Mouse (Mus musculus) frontal cortex, postnatal 25 days (tissue): ENCODE measurements around the gene Acat3.
A peak's percentile ranks its signal among the peaks of the same experiment; 100 is the strongest.
"Not testable (repeated sequence)": the region's sequence is repeated elsewhere in the genome, so short reads cannot be mapped to it uniquely, and the experiment has no call there.

Experiments used
- DNase-seq, 2 experiments: peaks; one replicate each; pipeline ENCODE4 v3.0.0; 2022; ENCODE audit warnings: low spot score in 2 of 2

Gene Acat3

DNA sequence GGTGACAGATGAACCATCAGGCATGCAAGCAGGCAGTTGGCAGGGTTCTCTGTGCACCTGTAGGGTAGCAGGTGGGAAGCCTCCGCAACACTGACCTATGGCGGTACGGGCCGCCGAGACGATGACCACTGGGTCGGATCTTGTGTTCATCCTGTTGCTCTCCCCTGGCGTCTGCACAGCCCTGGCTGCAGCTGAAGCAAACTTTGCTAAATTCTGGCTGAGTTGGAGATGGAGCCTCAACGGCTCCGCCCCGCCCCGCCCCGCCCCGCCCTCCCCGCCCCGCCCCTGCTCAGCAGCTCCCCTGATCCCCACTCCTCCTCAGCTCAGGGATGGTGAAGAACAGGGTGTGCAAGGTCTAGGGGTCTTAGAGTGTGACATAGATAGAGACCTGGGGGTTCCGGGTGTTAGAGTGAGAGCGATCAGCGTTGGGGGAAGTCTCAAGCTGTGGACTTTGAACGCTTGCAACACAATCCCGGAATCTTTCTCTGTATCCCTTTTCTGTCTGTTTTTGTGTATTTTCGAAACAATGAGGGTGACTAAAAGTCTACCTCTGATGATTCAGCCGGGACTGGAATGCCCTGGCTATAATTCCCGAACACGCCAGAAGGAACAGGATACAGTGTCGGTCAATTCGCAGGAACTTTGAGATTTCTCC, at the start of gene Acat3:
Acat3 (minus strand) TSS at position 450 of the 655 bp plus-strand sequence.
- no peak for DNase-seq

DNA sequence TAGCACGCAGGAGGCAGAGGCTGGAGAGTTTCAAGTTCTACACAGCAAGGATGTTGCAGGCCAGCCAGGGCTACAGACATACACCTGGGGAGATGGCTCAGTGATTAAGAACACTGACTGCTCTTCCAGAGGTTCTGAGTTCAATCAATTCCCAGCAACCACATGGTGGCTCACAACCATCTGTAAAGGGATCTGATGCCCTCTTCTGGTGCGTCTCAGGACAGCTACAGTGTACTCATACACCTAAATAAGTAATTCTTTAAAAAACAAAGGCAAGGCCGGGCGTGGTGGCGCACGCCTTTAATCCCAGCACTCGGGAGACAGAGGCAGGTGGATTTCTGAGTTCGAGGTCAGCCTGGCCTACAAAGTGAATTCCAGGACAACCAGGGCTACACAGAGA, 47.7 kb upstream of the Acat3 start:
- DNase-seq = not testable (repeated sequence)

DNA sequence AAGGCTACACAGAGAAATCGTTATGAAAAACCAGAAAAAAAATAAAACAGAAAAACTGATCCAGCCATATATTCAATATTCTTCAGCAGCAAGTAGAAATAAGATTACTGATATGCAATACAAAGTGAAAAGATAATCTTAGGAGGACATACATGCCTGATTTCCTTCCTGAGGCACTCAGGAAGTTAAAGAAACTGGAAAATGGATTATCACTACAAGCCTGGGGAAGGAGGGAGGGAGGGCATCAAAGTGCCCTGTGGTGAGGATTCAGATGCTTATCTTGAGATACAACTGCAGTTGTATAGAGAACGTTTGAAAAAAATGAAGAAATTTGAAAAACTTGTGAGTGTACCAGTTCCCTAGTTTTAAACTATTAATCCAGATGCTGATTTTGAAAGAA, 43.6 kb upstream of the Acat3 start:
- DNase-seq = no peak

DNA sequence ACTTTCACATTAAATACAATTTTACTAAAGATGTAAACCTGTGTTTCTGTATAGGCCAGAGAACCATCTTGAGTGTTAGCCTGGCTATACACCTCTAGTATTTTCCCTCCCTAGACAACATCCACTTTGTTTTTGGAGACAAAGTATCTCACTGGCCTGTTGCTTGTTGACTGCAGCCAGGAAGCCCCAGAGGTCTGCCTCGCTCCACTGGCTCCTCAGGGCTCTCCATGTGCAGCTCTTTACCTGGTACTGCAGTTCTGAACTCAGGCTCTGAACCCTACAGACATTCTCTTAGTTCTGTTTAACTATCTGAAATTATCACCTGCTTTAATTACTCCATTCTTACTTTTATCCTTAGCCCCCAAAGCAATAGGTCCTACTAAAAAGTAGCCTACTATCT, 38.1 kb upstream of the Acat3 start:
- DNase-seq = no peak

DNA sequence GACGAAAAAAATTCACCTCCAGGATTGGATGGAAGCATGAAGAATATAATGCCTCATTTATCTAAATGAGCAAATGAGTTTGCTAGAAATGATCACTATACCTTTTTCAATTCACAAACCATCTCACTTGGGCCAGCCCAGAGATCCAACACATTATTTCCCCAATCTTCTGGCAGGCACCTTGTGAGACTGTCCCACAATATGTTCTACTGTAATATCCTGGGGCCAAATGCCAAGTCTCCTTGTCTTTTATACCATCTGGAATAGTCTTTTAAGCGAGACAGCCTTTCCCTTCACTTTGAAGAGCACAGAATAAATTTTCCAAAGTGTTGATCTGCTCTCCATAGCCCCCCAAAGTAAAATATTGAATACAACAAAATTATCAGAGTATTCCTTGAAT, 33.5 kb upstream of the Acat3 start:
- DNase-seq = no peak

DNA sequence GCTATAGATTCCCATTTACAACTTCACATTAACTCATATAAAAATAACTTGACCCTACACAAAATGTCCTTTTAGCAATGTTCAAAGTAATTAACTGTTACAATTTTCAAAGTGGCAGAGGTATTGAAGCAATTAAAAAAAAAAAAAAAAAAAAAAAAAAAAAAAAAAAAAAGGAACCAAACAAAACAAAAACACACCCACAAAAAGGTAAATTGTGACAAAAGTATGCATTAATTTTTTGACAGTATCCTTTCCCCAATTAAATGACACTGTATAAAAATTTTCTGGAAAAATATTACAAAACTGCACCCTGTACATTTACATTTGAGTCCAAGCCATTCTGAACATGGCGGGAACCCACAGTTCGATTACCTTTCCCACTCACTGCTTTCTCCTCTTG, 26.8 kb upstream of the Acat3 start:
- no peak for DNase-seq

DNA sequence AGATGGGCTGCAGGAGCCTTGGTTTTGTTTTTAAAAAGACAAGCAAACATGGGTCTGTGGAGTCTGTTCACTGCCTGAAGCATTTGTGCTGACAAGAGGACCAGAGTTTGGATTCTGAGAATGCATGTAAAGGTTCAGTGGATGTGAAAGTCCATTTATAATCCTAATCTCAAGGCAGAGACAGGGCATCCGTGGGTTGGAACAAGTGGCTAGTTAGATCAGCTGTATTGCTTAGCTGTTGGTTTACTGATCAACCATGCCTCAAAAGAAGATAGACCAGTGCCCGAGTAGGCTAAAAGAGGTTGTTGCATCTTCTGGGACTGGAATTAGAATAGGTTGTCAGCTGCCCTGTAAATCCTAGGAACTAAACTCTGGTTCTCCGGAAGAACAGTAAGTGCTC, 23.1 kb upstream of the Acat3 start:
- no peak for DNase-seq

DNA sequence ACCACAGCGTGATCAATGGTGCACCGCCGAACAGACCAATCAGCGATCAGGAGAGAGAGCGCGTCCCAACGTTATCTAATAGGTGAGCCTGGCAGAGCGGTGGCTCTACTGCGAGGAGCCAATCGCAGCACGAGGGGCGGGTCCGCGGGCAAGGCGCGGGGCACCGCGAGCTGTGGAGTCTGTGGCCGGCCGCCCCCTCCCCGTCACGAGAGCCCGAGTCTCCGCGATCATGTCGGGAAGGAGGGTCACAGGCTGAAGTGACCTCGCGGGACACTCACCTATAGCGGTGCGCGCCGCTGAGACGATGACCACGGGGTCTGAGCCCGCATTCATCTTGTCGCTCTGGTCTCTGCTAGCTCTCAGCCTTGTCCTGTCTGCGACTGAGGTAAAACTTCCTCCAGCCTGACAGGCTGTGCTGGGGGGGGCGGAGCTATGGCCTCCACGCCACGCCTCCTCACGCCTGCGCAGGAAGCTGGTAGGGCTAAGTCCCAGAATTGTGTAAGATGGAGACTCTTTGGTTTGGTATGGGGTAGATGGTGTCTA, 20.0 kb upstream of the Acat3 start, which contains the start of gene Acat2:
Acat2 (minus strand) TSS at position 417 of the 543 bp plus-strand sequence.
- peak; percentile 88 to 92 for DNase-seq

DNA sequence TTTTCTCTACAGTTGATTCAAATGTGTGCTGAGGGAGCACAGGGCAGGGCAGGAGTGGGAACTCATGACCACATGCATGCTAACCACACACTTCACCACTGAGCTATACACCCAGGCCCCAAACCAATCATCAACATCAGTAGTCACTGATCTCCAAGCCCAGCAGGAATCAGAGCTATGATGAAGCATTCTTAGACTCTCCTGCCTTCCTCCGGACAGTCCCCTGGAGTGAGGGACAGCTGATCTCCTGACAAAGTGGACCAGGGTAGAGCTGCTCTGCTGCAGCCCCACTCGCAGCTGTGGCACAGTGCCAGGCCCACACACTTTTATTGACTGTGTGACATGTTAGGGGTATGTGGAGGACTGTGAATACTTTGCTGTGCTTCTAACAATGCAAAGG, 19.0 kb upstream of the Acat3 start:
- DNase-seq = not testable (repeated sequence)

DNA sequence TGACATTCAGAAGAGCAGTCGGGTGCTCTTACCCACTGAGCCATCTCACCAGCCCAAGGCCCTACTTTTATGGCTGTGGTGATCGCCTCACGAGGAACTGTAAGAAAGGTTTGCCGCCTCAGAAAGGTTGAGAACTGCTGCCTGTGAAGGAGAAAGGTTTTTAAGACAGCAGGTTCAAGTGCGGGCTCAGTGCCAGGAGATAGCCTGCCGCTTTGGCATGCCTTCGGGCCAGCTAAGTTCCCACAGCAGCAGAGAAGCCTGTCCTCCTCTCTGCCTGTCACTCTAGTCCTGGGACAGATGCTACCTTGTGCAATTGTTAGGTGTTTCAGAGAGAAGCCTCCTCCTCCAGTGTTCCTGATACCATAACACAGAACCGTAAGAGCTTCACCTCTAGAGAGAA, 16.3 kb upstream of the Acat3 start:
- no peak for DNase-seq

DNA sequence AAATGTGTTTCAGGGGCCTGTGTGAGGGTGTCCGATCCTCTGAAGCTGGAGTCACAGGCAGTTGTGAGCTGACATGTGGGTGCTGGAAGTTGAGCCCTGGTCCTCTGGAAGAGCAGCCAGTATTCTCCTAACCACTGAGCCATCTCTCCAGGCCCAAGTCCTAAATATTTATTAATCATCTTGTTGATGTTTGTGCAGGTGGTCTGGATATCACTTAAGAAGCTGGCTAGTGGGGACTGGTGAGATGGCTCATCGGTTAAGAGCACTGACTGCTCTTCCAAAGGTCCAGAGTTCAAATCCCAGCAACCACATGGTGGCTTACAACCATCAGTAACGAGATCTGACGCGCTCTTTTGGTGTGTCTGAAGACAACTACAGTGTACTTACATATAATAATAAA, 9.3 kb upstream of the Acat3 start:
- no peak for DNase-seq

DNA sequence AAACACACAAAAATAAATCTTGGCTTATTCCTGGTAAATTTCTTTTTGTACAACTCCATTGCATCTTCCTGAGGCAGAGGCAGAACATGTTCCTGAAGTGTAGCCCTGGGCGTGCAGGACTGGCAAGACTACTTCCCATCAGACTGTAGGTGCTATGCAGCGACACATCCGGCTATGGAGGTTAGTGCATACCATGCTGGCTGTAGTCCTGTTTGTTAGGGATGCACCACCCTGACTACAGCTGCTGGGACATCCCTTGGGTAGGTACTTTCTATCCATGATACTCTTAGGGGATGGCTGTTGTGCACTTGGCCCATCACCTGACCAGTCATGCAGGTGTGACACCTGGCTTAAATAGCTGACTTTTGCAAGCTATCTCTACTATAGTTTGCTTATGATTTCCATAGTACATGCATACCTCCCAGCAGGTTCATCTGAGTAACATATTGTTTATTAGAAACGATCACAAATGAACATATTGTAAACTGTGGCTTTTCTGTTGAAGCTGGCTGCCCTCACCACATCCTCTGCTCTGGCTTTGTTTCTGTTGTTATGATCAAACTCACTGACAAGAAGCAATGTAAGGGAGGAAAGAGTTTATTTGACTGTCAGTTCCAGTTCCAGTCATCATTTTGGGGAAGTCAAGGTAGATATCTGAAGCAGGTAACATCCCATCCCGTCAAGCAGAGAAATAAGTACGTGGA, 2.2 kb upstream of the Acat3 start:
- no peak for DNase-seq

DNA sequence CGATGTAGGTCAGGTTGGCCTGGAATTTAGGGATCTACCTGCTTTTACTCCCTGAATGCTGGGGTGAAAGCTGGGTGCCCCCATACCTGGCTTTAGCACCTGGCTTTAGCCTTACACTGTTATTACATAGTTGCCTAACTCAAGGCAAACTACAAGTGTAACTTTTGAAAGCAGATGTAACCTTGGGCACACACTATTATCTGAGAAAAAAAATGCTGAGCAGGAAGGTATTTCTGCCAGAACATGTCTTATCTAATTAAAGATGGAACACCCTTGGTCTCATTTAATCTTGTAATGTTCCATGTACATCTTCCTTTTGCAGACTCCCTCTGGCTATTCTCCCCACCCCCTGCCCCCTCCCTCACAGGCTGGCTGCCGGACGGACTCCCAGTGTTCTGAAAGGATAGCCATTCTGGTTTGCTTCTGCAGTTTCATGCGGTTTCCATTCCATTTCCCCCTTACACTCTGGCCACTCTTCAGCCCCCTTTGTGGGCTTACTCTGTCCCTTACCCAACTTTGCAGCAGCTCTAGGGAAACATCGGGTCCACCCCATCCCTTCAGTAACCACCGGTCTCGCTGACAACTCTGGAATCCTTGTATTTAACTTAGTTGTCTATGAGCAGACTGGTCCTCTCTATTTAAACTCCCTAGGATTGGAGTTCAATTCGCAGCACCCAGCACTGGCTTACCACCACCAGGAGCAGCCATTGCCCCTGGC, 1.3 kb upstream of the Acat3 start:
- no peak for DNase-seq

DNA sequence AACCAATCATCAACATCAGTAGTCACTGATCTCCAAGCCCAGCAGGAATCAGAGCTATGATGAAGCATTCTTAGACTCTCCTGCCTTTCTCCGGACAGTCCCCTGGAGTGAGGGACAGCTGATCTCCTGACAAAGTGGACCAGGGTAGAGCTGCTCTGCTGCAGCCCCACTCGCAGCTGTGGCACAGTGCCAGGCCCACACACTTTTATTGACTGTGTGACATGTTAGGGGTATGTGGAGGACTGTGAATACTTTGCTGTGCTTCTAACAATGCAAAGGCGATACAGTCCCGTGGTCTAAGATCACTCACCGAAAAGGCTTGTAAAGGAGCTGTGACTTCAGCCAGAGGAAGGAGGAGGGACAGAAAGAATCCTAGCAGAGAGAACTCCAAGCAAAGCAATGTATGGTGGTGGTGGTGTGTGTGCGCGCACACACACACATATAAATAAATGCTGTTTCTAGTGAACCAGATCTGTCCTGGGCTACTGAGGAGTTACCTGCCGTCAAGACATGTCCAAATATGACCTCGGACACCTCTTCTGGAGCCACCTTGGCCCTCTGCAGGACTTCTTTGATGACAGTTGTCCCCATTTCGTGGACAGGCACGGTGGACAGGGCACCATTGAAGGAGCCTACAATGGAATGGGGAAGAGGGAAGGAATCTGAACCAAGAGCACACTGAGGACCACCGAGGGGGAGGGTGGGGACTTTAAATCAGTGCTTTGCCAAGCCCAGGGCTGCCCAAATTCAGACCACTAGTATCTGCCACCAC, 837 bp downstream of the Acat3 start:
- not testable (repeated sequence) for DNase-seq

DNA sequence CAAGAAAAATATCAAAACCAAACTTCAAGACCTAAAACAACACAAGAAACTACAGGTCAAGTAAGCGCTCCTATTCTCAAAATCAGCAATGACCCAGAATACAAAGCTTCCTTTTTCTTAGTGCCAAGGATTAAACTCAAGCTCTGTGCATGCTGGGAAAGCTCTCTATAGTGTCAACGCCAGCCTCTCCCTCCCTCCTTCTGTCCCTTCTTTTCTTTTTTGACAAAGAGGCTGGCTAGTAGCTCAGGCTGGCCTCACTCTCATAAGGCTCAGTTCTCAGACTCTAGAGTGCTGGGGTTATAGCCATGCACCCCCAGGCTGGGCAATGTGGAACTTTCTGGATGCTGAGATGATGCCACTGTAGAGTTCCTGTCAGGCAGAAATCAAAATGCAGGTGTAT, 2.3 kb downstream of the Acat3 start:
- no peak for DNase-seq

DNA sequence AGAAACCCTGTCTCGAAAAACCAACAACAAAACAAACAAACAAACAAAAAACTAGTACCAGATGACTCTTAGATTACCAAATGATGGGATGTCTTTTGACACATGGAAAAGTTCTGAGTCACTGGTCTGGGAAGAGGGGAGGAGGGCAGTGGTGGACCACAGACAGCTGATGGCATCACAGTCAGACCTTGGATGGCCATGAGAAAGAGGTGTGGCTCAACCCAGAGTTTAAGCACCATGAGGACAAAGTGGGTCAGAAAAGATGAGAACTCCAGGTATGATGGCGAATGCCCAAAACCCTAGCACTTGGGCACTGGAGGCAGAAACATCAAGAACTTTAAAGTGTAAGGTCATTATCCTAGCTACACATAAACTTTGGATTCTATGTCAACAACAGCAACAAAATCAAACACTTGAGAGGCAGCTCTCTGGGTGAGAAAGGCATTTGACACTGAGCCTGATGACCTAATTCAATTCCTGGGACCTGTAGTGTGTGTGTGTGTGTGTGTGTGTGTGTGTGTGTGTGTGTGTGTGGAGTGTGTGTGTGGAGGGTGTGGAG, 2.9 kb downstream of the Acat3 start:
- DNase-seq = no peak

DNA sequence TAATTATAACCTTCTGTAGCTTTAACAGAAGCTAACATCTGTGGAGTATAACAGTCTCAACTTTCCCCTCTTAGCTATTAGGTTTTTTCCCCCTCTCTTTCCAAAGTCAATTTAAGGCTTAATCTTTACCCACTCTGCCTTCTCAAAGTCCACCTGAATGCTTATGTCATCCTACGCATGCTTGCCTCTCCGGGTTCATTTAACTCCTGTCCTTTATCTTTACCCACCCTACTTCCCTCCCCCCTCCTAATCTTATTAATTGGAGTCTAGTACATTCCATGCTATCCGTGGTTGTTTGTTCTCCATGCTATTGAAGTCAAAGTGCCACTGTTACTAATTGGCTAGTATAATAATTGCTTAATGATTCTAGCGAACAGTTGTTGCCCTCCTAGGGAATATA, 4.7 kb downstream of the Acat3 start:
- DNase-seq = no peak

DNA sequence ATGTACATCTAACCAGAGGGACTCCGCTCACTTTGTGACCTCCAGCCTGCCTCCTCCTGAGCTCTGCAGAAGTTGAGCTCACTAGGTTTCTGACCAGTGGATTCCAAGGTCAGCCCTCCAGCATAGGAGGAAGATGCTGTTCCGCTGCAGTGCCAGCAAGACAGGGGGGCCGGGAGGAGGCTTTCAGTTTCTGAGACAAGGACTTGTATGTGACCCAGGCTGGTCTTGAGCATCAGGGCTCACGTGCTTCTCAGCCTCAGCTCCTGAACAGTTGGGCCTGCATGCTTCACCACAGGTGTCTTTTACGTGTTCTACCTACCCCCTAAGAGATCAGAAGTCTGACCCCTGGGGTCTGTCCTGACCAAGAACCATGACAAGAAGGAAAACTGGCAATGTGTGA, 8.8 kb downstream of the Acat3 start:
- DNase-seq = not testable (repeated sequence)

DNA sequence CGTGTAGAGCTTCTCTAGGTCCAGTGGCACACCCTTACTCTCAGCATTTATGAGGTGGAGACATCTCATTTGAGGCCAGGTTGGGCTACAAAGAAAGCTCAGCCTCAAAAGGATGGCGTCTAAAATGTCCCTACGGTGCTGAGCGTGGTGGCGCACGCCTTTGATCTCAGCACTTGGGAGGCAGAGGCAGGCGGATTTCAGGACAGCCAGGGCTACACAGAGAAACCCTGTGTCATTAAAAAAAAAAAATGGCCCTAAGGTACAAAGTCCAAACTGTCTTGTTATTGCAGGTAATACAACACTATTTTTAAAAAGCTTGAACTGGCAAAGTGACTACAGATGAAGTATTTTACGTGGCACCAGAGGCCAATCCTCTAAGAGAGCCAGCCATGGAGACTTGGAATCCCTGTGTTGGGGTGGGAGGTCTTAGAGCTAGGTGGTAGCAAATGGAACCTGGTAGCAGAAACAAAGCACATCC, 14.7 kb downstream of the Acat3 start:
- no peak for DNase-seq

DNA sequence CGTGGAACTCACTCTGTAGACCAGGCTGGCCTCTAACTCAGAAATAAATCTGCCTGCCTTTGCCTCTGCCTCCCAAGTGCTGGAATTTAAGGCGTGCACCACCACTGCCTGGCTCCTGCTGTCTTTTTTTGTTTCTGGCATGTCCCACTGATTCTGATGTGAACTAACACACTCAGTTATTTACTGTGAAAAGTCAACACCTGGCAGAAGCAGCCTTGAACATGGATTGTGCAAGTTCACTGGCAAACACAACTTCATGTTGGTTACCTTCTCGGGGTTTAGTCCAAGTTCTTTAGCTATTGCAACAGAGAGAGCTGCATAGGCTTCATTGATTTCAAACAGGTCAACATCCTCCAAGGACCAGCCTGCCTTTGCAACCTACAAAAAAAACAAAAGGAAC, 15.4 kb downstream of the Acat3 start:
- DNase-seq = no peak

DNA sequence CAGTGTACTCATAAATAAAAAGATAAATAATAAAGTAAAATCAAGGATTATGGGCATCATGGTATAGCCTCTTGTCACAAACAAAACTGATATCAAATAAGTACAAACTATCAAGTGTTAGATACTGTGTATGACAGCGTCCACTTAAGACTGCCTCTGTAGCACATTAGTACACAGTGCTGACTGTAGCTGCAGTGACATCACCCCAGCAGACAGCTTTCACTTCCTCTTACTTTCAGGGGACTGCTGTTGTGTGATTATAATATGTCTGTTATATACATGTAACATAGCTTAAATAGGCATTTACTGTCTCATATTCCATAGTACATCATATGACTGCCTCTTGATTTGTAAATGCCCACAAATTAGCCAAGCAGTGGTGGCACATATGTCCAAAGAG, 19.3 kb downstream of the Acat3 start:
- DNase-seq = no peak
